Mouse (Mus musculus) neural tube, embryonic 13.5 days (tissue): ENCODE results near the gene Clic4. TPM values are rescaled to one million over a fixed set of nuclear protein-coding genes. Genes with fewer than 3 reads are reported as not detected.
A peak's percentile ranks its signal among the peaks of the same experiment; 100 is the strongest.

Experiments
- ATAC-seq: fragments of 200-750 bp; cut with Nextera tagmentation; 2 replicates; pipeline ENCODE4 v1.8.0; 2017; ENCODE audit warnings: low read depth, mild to moderate bottlenecking, moderate TSS enrichment, moderate library complexity
- H3K27ac ChIP-seq: fragments of 300-500 bp; sonication (generic); replicated peaks from 2 replicates; pipeline ENCODE4 v1.5.1; 2015; ENCODE audit warnings: moderate library complexity, mild to moderate bottlenecking, inconsistent platforms
- H3K27me3 ChIP-seq: fragments of 300-500 bp; sonication (generic); 2 replicates; pipeline ENCODE4 v1.6.1; 2015; ENCODE audit warnings: mild to moderate bottlenecking, inconsistent platforms
- H3K36me3 ChIP-seq: fragments of 300-500 bp; sonication (generic); 2 replicates; pipeline ENCODE4 v1.6.1; 2015; ENCODE audit warnings: mild to moderate bottlenecking, inconsistent platforms
- H3K4me1 ChIP-seq: fragments of 300-500 bp; sonication (generic); replicated peaks from 2 replicates; pipeline ENCODE4 v1.6.1; 2015; ENCODE audit warnings: inconsistent platforms
- H3K4me2 ChIP-seq: fragments of 300-500 bp; sonication (generic); 2 replicates; pipeline ENCODE4 v1.6.1; 2015; ENCODE audit warnings: inconsistent platforms, mild to moderate bottlenecking, moderate library complexity
- H3K4me3 ChIP-seq: fragments of 300-500 bp; sonication (generic); 2 replicates; pipeline ENCODE4 v1.5.1; 2015; ENCODE audit warnings: mild to moderate bottlenecking, inconsistent platforms
- H3K9ac ChIP-seq: fragments of 300-500 bp; sonication (generic); 2 replicates; pipeline ENCODE4 v1.6.1; 2015; ENCODE audit warnings: moderate library complexity, mild to moderate bottlenecking, inconsistent platforms
- H3K9me3 ChIP-seq: fragments of 300-500 bp; sonication (generic); 2 replicates; pipeline ENCODE4 v1.6.1; 2016; ENCODE audit warnings: inconsistent platforms
- WGBS: fragments of 180-500 bp; shearing (Covaris S2); methylation state at CpG from one replicate; pipeline ENCODE4 v1.1.7; 2015; 5-methylcytosine and 5-hydroxymethylcytosine counted together
- polyA plus RNA-seq: library from polyadenylated mRNA; unstranded; fragments of >200 nt; fragmentation: Nextera tagmentation; extraction: Ambion mirVana; gene quantifications from 2 replicates; pipeline ENCODE4 v1.2.1, GENCODE M21; 2015

Clic4 gene
- polyA plus RNA-seq, 1 experiment from 2014 or later = 76.3 TPM

- Histone ChIP-seq H3K4me3 (no peak overlapping the region), H3K4me2 (peak overlapping the region; percentile 34), H3K9ac (peak overlapping the region; percentile 43; the same call in 1 of the 2 replicates), H3K4me1 (peaks cover 10% of the 10 kb centered on the region), H3K27ac (no peak overlapping the region), H3K27me3 (no peaks in the 10 kb centered on the region), H3K36me3 (no peaks in the 10 kb centered on the region), H3K9me3 (no peaks in the 10 kb centered on the region)
- WGBS = 40% methylated on average over 17 of the region's 17 CpGs
- ATAC-seq = peak; percentile 47; the same call in 1 of the 2 replicates
Measured at GRCm38 (mm10) chr4:135306971-135307632, 34.5 kb upstream of the Clic4 start.

- Histone ChIP-seq H3K27ac (no peak overlapping the region), H3K4me3 (no peak overlapping the region), H3K4me2 (no peak overlapping the region), H3K4me1 (peaks cover 10% of the 10 kb centered on the region), H3K9ac (no peak overlapping the region), H3K27me3 (no peaks in the 10 kb centered on the region), H3K9me3 (no peaks in the 10 kb centered on the region), H3K36me3 (no peaks in the 10 kb centered on the region)
- 59% methylated on average over 4 of the region's 4 CpGs for whole genome bisulfite sequencing
- ATAC-seq = no peak
Measured at GRCm38 (mm10) chr4:135306533-135306932, 33.9 kb upstream of the Clic4 start.

GRCm38 (mm10) chr4:135302261-135302660, 29.6 kb upstream of the Clic4 start:
- peaks cover 18% of the 10 kb centered on the region for H3K4me1 ChIP-seq
- 79% methylated on average over 10 of the region's 10 CpGs for WGBS
- H3K27me3 ChIP-seq = no peaks in the 10 kb centered on the region
- H3K27ac ChIP-seq = no peak overlapping the region
- H3K9ac ChIP-seq = no peak overlapping the region
- no peak overlapping the region for H3K4me2 ChIP-seq
- no peak overlapping the region for H3K4me3 ChIP-seq
- ATAC-seq = no peak
- H3K9me3 ChIP-seq = no peaks in the 10 kb centered on the region
- H3K36me3 ChIP-seq = no peaks in the 10 kb centered on the region

- no peak for ATAC-seq
- Histone ChIP-seq H3K4me3 (no peak overlapping the region), H3K27ac (no peak overlapping the region), H3K9me3 (no peaks in the 10 kb centered on the region), H3K4me2 (no peak overlapping the region), H3K27me3 (no peaks in the 10 kb centered on the region), H3K4me1 (peaks cover 11% of the 10 kb centered on the region; the same call in 1 of the 2 replicates), H3K9ac (no peak overlapping the region), H3K36me3 (no peaks in the 10 kb centered on the region)
- WGBS = 85% methylated on average over 3 of the region's 3 CpGs
Measured at GRCm38 (mm10) chr4:135301166-135301565, 28.6 kb upstream of the Clic4 start.

GRCm38 (mm10) chr4:135300248-135301041, 27.8 kb upstream of the Clic4 start:
- H3K9me3 ChIP-seq = no peaks in the 10 kb centered on the region
- no peak overlapping the region for H3K4me2 ChIP-seq
- no peak overlapping the region for H3K9ac ChIP-seq
- 91% methylated on average over 26 of the region's 26 CpGs for WGBS
- peaks cover 11% of the 10 kb centered on the region; the same call in 1 of the 2 replicates for H3K4me1 ChIP-seq
- ATAC-seq = no peak
- no peaks in the 10 kb centered on the region for H3K36me3 ChIP-seq
- H3K27me3 ChIP-seq = no peaks in the 10 kb centered on the region
- no peak overlapping the region for H3K27ac ChIP-seq
- no peak overlapping the region for H3K4me3 ChIP-seq

- no peak overlapping the region for H3K9ac ChIP-seq
- no peak overlapping the region for H3K4me2 ChIP-seq
- no peaks in the 10 kb centered on the region for H3K36me3 ChIP-seq
- 0 out of 2 replicates have a peak overlapping the region, but pooled peaks have one; percentile 18 for H3K27ac ChIP-seq
- no peaks in the 10 kb centered on the region for H3K27me3 ChIP-seq
- H3K4me1 ChIP-seq = peaks cover 11% of the 10 kb centered on the region; the same call in 1 of the 2 replicates
- no peaks in the 10 kb centered on the region for H3K9me3 ChIP-seq
- H3K4me3 ChIP-seq = no peak overlapping the region
- WGBS = 90% methylated on average over 10 of the region's 10 CpGs
- ATAC-seq = no peak
Measured at GRCm38 (mm10) chr4:135298680-135299079, 26.1 kb upstream of the Clic4 start.

- no peaks in the 10 kb centered on the region for H3K36me3 ChIP-seq
- WGBS = 60% methylated on average over 15 of the region's 15 CpGs
- H3K9me3 ChIP-seq = no peaks in the 10 kb centered on the region
- H3K4me2 ChIP-seq = peak overlapping the region; percentile 22; the same call in 1 of the 2 replicates
- H3K27ac ChIP-seq = 0 out of 2 replicates have a peak overlapping the region, but pooled peaks have one; percentile 49
- no peak overlapping the region for H3K9ac ChIP-seq
- H3K27me3 ChIP-seq = no peaks in the 10 kb centered on the region
- no peak overlapping the region for H3K4me3 ChIP-seq
- peak; percentile 86 for ATAC-seq
- H3K4me1 ChIP-seq = peaks cover 11% of the 10 kb centered on the region; the same call in 1 of the 2 replicates
Measured at GRCm38 (mm10) chr4:135297931-135298546, 25.4 kb upstream of the Clic4 start.

GRCm38 (mm10) chr4:135297146-135297545, 24.5 kb upstream of the Clic4 start:
- Histone ChIP-seq H3K4me2 (no peak overlapping the region), H3K9ac (no peak overlapping the region), H3K4me1 (peaks cover 11% of the 10 kb centered on the region; the same call in 1 of the 2 replicates), H3K9me3 (no peaks in the 10 kb centered on the region), H3K27ac (no peak overlapping the region), H3K27me3 (no peaks in the 10 kb centered on the region), H3K36me3 (no peaks in the 10 kb centered on the region), H3K4me3 (no peak overlapping the region)
- WGBS = 83% methylated on average over 7 of the region's 7 CpGs
- no peak for ATAC-seq

GRCm38 (mm10) chr4:135296565-135296964, 24.0 kb upstream of the Clic4 start:
- Histone ChIP-seq H3K9ac (no peak overlapping the region), H3K4me1 (peaks cover 11% of the 10 kb centered on the region; the same call in 1 of the 2 replicates), H3K27ac (no peak overlapping the region), H3K27me3 (no peaks in the 10 kb centered on the region), H3K9me3 (no peaks in the 10 kb centered on the region), H3K4me2 (no peak overlapping the region), H3K4me3 (no peak overlapping the region), H3K36me3 (no peaks in the 10 kb centered on the region)
- no peak for ATAC-seq

- no peak overlapping the region for H3K27ac ChIP-seq
Measured at GRCm38 (mm10) chr4:135293813-135294212, 21.2 kb upstream of the Clic4 start.

GRCm38 (mm10) chr4:135292477-135293089, 20.0 kb upstream of the Clic4 start:
- no peak overlapping the region for H3K4me3 ChIP-seq
- no peaks in the 10 kb centered on the region for H3K9me3 ChIP-seq
- ATAC-seq = no peak; the same call in 1 of the 2 replicates
- H3K27ac ChIP-seq = no peak overlapping the region
- 15% methylated on average over 12 of the region's 12 CpGs for WGBS
- no peak overlapping the region for H3K9ac ChIP-seq
- peaks cover 6% of the 10 kb centered on the region; the same call in 1 of the 2 replicates for H3K4me1 ChIP-seq
- H3K27me3 ChIP-seq = no peaks in the 10 kb centered on the region
- H3K36me3 ChIP-seq = no peaks in the 10 kb centered on the region
- peak overlapping the region; percentile 14; the same call in 1 of the 2 replicates for H3K4me2 ChIP-seq

More at GRCm38 (mm10) chr4:135293813-135294212, 21.2 kb upstream of the Clic4 start:
- Histone ChIP-seq H3K27me3 (no peaks in the 10 kb centered on the region), H3K4me2 (no peak overlapping the region), H3K9ac (no peak overlapping the region), H3K36me3 (no peaks in the 10 kb centered on the region), H3K4me3 (no peak overlapping the region), H3K4me1 (peaks cover 12% of the 10 kb centered on the region; the same call in 1 of the 2 replicates), H3K9me3 (no peaks in the 10 kb centered on the region)
- 90% methylated on average over 3 of the region's 3 CpGs for WGBS
- no peak for ATAC-seq
